Mouse (Mus musculus) embryonic fibroblast, embryonic 13.5 days (primary cell): ENCODE results near the gene Pi4k2a. TPM values are rescaled to one million over a fixed set of nuclear protein-coding genes. Genes with fewer than 3 reads are reported as not detected.
A peak's percentile ranks its signal among the peaks of the same experiment; 100 is the strongest.

Source experiments
- H3K27ac ChIP-seq: 2 replicates; pipeline ENCODE4 v1.5.1; 2012; ENCODE audit warnings: low read length, control low read depth, inconsistent platforms; ENCODE audit not compliant: insufficient read depth
- H3K4me1 ChIP-seq: 2 replicates; pipeline ENCODE4 v1.6.1; 2011; ENCODE audit warnings: low read length; ENCODE audit not compliant: control insufficient read depth, insufficient read depth
- H3K4me3 ChIP-seq: 2 replicates; pipeline ENCODE4 v1.5.1; 2011; ENCODE audit warnings: mild to moderate bottlenecking, control low read depth, low read length; ENCODE audit not compliant: insufficient read depth
- CTCF ChIP-seq: IDR thresholded peaks from 2 replicates; pipeline ENCODE4 v1.5.1; 2011; ENCODE audit warnings: mild to moderate bottlenecking, control low read depth, low read length, moderate library complexity, borderline replicate concordance; ENCODE audit not compliant: insufficient read depth
- POLR2A ChIP-seq: IDR thresholded peaks from 2 replicates; pipeline ENCODE4 v1.6.1; 2011; ENCODE audit warnings: low read depth, mild to moderate bottlenecking, control low read depth, low read length, moderate library complexity
- polyA plus RNA-seq: library from polyadenylated mRNA; stranded (reverse); fragments of >200 nt; gene quantifications from 2 replicates; pipeline ENCODE4 v1.2.4, GENCODE M21; 2011; ENCODE audit warnings: low read depth; ENCODE audit not compliant: missing spikeins, insufficient read length

Pi4k2a gene
- polyA plus RNA-seq, 1 experiment, result 25.6 TPM

GRCm38 (mm10) chr19:42167489-42167888 lies 77.2 kb downstream of the Pi4k2a start:
- Histone ChIP-seq H3K27ac (no peak overlapping the region), H3K4me3 (no peak overlapping the region), H3K4me1 (0 out of 2 replicates have a peak, but pooled peaks cover 5% of the 10 kb centered on the region)
- TF ChIP-seq POLR2A (no peak), CTCF (no peak)

- TF ChIP-seq CTCF (no peak), POLR2A (no peak)
- Histone ChIP-seq H3K27ac (no peak overlapping the region), H3K4me1 (0 out of 2 replicates have a peak, but pooled peaks cover 5% of the 10 kb centered on the region), H3K4me3 (no peak overlapping the region)
These were observed 79.2 kb downstream of the Pi4k2a start for GRCm38 (mm10) chr19:42169322-42169975.

- H3K4me3 ChIP-seq, result peak overlapping the region; percentile 66
- H3K27ac ChIP-seq, result no peak overlapping the region
- TF ChIP-seq CTCF (no peak), POLR2A (peak; percentile 86)
- 0 out of 2 replicates have a peak, but pooled peaks cover 5% of the 10 kb centered on the region for H3K4me1 ChIP-seq
These were observed 80.0 kb downstream of the Pi4k2a start for GRCm38 (mm10) chr19:42170025-42170969.

Other genes with a start within 250 kb of the Pi4k2a start
- gene Frat2, start 242.3 kb upstream of the Pi4k2a start, polyA plus RNA-seq, result 0.56 TPM in 1 of 2 replicates, not detected in the other
- gene Rrp12, start 194.3 kb upstream of the Pi4k2a start, polyA plus RNA-seq, result 11.3 and 12.8 TPM in 2 replicates
- 403 and 492 TPM in 2 replicates for gene Pgam1, start 178.5 kb upstream of the Pi4k2a start, polyA plus RNA-seq
- 49.8 and 50.9 TPM in 2 replicates for gene Exosc1, start 157.0 kb upstream of the Pi4k2a start, polyA plus RNA-seq
- gene Zdhhc16, start 157.0 kb upstream of the Pi4k2a start, polyA plus RNA-seq, result 65.7 and 89.8 TPM in 2 replicates
- 53.2 and 54.2 TPM in 2 replicates for gene Mms19, start 109.3 kb upstream of the Pi4k2a start, polyA plus RNA-seq
- 29.8 and 39.5 TPM in 2 replicates for gene Ubtd1, start 108.7 kb upstream of the Pi4k2a start, polyA plus RNA-seq
- not detected in 2 replicates for gene Ankrd2, start 54.5 kb upstream of the Pi4k2a start, polyA plus RNA-seq
- 1.3 and 1.7 TPM in 2 replicates for gene Hoga1, start 44.9 kb upstream of the Pi4k2a start, polyA plus RNA-seq
- gene 4933411K16Rik, start 38.2 kb upstream of the Pi4k2a start, polyA plus RNA-seq, result 0.51 TPM in 1 of 2 replicates, not detected in the other
- 8.2 and 9.6 TPM in 2 replicates for gene Morn4, start 4.1 kb upstream of the Pi4k2a start, polyA plus RNA-seq
- gene Avpi1, start 38.6 kb downstream of the Pi4k2a start, polyA plus RNA-seq, result 18.4 TPM in 2 replicates
- 64.5 and 68.2 TPM in 2 replicates for gene Marveld1, start 56.9 kb downstream of the Pi4k2a start, polyA plus RNA-seq
- 13.3 and 15.4 TPM in 2 replicates for gene Zfyve27, start 73.5 kb downstream of the Pi4k2a start, polyA plus RNA-seq
- not detected in 2 replicates for gene Sfrp5, start 111.8 kb downstream of the Pi4k2a start, polyA plus RNA-seq
- not detected in 2 replicates for gene Golga7b, start 157.1 kb downstream of the Pi4k2a start, polyA plus RNA-seq